Mouse (Mus musculus) testis, adult 2 months (tissue): ENCODE results near the gene Ly75.

Experiments used
- CTCF ChIP-seq: fragments of 200-500 bp; IDR thresholded peaks from 2 replicates; pipeline ENCODE4 v1.5.1; 2012; ENCODE audit warnings: low read depth, mild to moderate bottlenecking, inconsistent platforms, low read length, moderate library complexity; ENCODE audit not compliant: control insufficient read depth, insufficient read depth, insufficient replicate concordance
- POLR2A ChIP-seq: fragments of 200-500 bp; IDR thresholded peaks from 2 replicates; pipeline ENCODE4 v1.6.1; 2012; ENCODE audit warnings: low read depth, mild to moderate bottlenecking, inconsistent platforms, low read length, moderate library complexity; ENCODE audit not compliant: control insufficient read depth

- no peak for TF ChIP-seq POLR2A
- no peak for TF ChIP-seq CTCF
These were observed 27.8 kb downstream of the Ly75 start for GRCm38 (mm10) chr2:60355388-60355683.
